Mouse (Mus musculus) G1E (cell line): ENCODE data around the gene Pls3.

Experiments
- CTCF ChIP-seq: IDR thresholded peaks from 2 replicates; pipeline ENCODE4 v1.5.1; 2012; ENCODE audit warnings: low read depth, low read length, inconsistent platforms, mixed read lengths
- GATA1 ChIP-seq: IDR thresholded peaks from 2 replicates; pipeline ENCODE4 v1.6.1; 2012; ENCODE audit warnings: borderline replicate concordance, low read length, inconsistent platforms, mixed read lengths
- GATA2 ChIP-seq: IDR thresholded peaks from 2 replicates; pipeline ENCODE4 v1.6.1; 2012; ENCODE audit warnings: low read depth, low read length, inconsistent platforms, borderline replicate concordance
- POLR2AphosphoS5 ChIP-seq: IDR thresholded peaks from 2 replicates; pipeline ENCODE4 v1.6.1; 2012; ENCODE audit warnings: low read depth, low read length, inconsistent platforms; ENCODE audit not compliant: insufficient replicate concordance
- TAL1 ChIP-seq: conservative IDR thresholded peaks from 2 replicates; pipeline ENCODE4 v1.6.1; 2012; ENCODE audit warnings: low read depth, low read length, inconsistent platforms, mixed read lengths

DNA sequence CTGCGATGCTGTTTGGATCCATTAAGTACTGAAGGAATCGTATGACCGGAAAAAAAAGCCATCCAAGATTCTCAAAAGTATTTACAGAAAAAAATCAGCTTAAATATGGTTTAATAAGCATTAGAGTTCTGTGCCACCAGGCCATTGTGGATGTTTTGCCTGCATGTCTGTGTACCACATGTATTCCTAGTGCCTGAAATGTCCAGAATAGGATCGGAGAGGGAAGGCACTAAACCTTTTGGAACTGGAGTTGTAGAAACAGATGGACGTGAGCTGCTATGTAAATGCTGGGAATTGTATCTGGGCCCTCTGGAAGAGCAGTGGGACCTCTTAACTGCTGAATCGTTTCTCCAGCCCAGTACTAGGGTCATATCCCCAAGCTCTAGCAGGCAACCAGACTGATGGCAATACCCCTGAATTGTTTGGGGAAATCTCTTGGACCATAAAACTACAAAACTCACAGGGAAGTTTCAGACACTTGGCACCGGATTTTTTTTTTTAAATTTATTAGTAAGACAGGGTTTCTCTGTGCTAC is 110.1 kb downstream of the Pls3 start:
- no peak for TF ChIP-seq CTCF
- TF ChIP-seq GATA1, result no peak
- TF ChIP-seq POLR2AphosphoS5, result no peak
- TF ChIP-seq TAL1, result no peak
- no peak for TF ChIP-seq GATA2
